Mouse (Mus musculus) forebrain, embryonic 14.5 days (tissue): ENCODE measurements around the gene H6pd. TPM values are rescaled to one million over a fixed set of nuclear protein-coding genes. Genes with fewer than 3 reads are reported as not detected.

ENCODE experiments used
- ATAC-seq: fragments of 200-750 bp; cut with Nextera tagmentation; 2 replicates; pipeline ENCODE4 v1.8.0; 2017; ENCODE audit warnings: mild to moderate bottlenecking, moderate library complexity
- DNase-seq: peaks from one replicate; pipeline ENCODE4 v3.0.0-alpha.2; 2015; ENCODE audit warnings: low spot score
- H3K27ac ChIP-seq: fragments of 300-500 bp; sonication (generic); 2 replicates; pipeline ENCODE4 v1.5.1; 2014; ENCODE audit warnings: low read depth, mild to moderate bottlenecking, control low read depth, low read length, moderate library complexity
- H3K27me3 ChIP-seq: fragments of 300-500 bp; sonication (generic); replicated peaks from 2 replicates; pipeline ENCODE4 v1.6.1; 2014; ENCODE audit warnings: low read length, control low read depth, mixed read lengths; ENCODE audit not compliant: control insufficient read depth, insufficient read depth
- H3K36me3 ChIP-seq: fragments of 300-500 bp; sonication (generic); 2 replicates; pipeline ENCODE4 v1.6.1; 2014; ENCODE audit warnings: low read length, control low read depth; ENCODE audit not compliant: control insufficient read depth, insufficient read depth
- H3K4me1 ChIP-seq: fragments of 300-500 bp; sonication (generic); 2 replicates; pipeline ENCODE4 v1.6.1; 2014; ENCODE audit warnings: antibody characterized with exemption, low read length, control low read depth; ENCODE audit not compliant: control insufficient read depth, insufficient read depth
- H3K4me2 ChIP-seq: fragments of 300-500 bp; sonication (generic); 2 replicates; pipeline ENCODE4 v1.6.1; 2014; ENCODE audit warnings: mild to moderate bottlenecking, control low read depth, low read length
- H3K4me3 ChIP-seq: fragments of 300-500 bp; sonication (generic); 2 replicates; pipeline ENCODE4 v1.5.1; 2014; ENCODE audit warnings: low read depth, low read length, control low read depth
- H3K9ac ChIP-seq: fragments of 300-500 bp; sonication (generic); 2 replicates; pipeline ENCODE4 v1.6.1; 2014; ENCODE audit warnings: mild to moderate bottlenecking, low read length, control low read depth, moderate library complexity
- H3K9me3 ChIP-seq: fragments of 300-500 bp; sonication (generic); replicated peaks from 2 replicates; pipeline ENCODE4 v1.6.1; 2016; ENCODE audit warnings: low read length, control low read depth, mixed read lengths; ENCODE audit not compliant: control insufficient read depth
- WGBS: fragments of 180-500 bp; shearing (Covaris S2); extraction: QIAGEN DNeasy Blood & Tissue Kit; methylation state at CpG from one replicate; pipeline ENCODE4 v1.1.7; 2014; 5-methylcytosine and 5-hydroxymethylcytosine counted together
- polyA plus RNA-seq: library from polyadenylated mRNA; unstranded; fragments of >200 nt; fragmentation: Nextera tagmentation; extraction: Ambion mirVana; gene quantifications from 2 replicates; pipeline ENCODE4 v1.2.1, GENCODE M21; 2014

H6pd gene
- polyA plus RNA-seq, 1 experiment from 2014 or later, result 1.5 TPM

DNA sequence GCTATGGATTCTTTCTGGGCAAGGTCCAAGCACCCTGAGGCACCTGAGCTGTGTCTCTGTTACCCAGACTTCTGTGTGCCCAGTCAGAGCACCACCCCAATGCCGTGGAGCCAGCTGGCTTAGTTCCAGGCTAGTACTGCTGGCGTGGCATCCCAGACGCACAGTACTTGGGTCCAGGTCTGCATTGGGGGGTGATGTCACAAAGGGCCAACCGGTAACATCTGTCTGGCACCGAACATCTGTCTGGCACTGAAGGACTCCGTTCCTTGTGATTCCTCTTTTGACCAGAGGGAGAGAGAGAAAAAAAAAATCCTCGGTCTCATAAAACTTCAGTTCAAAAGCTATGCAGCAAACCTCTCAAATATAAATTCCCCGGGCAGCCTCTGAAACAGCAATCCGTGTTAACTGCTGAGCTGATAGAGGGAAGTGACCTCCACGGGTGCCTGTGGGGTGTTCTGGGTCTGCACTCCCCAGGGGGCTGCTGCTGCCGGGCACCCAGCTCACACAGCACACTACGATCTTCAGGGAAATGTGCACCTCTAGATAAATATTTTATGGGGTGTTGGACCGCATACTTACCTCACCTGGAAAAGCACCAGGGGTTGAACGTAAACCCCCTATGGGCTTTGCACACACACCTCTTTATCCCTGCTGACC is 22.5 kb upstream of the H6pd start:
- H3K9ac ChIP-seq, result no peak overlapping the region
- DNase-seq, result peak; percentile 39
- 16% methylated on average over 14 of the region's 14 CpGs for WGBS

DNA sequence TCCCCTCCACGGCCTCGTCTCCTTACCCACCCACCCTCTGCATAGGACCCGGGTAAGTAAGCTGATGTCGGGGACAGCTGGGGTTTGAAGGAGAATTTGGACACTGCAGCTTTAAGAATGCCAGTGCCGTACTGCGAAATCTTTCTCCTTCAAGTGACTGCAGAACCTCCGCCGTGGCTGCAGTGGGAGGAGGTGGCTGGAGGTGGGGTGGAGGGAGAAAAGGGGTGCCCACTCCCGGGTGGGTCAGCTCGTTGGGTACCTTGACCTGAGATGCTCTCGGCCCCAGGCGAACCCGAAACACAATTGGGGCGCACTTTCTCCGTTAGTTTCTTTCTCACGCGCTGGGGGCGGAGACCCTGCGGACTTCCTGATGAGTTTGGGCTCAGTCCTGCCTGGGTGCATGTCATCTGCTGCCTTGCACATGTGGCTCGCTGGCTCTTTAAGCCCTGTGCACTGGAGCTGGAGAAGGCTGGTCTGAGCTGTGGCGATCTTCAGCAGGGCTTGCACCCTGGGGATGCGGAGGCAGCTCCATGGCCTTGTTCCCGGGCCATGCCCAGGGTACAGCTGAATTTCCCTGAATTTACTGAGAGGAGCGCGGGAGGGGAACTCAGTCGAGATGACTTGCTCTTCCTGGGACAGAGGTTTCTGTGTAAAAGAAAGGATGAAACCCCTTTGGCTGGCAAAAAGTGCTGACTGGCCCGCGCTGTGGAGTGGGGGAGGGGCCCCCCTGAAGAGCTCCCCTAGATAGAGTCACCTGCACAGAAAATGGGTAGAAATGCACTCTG is 21.8 kb upstream of the H6pd start:
- ATAC-seq, result no peak

More for the DNA sequence above, 22.5 kb upstream of the H6pd start:
- ATAC-seq, result no peak
- Histone ChIP-seq H3K4me2 (peak overlapping the region; percentile 82), H3K9me3 (no peaks in the 10 kb centered on the region), H3K27me3 (peaks cover 71% of the 10 kb centered on the region), H3K4me3 (peak overlapping the region; percentile 36; the same call in 1 of the 2 replicates), H3K4me1 (peaks cover 11% of the 10 kb centered on the region), H3K36me3 (no peaks in the 10 kb centered on the region), H3K27ac (no peak overlapping the region)

DNA sequence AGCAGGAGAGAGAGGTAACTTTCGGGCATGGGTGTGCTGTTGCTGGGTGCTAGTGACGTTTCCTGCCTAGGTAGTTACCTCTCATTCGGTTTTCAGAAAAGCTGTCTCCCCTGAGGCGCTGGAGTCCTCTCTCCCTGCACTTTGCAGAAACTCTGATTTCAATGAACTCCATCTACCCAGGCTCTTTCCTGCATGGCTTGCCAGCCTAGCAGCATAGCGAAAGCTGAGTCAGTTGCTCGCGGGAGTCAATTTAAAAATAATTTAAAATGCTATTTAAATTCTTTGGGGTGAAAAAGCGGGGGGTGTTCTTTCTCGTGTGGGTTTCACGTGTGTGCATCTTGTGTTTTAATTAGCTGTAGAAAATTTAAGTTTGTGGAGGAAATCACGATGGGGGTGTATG is 21.1 kb upstream of the H6pd start:
- peak overlapping the region; percentile 45 for H3K9ac ChIP-seq
- no peaks in the 10 kb centered on the region for H3K9me3 ChIP-seq
- 2% methylated on average over 11 of the region's 11 CpGs for WGBS
- peak overlapping the region; percentile 36; the same call in 1 of the 2 replicates for H3K4me3 ChIP-seq
- H3K36me3 ChIP-seq, result no peaks in the 10 kb centered on the region
- no peak overlapping the region for H3K27ac ChIP-seq
- peak overlapping the region; percentile 82 for H3K4me2 ChIP-seq
- ATAC-seq, result no peak
- H3K4me1 ChIP-seq, result peaks cover 11% of the 10 kb centered on the region
- peaks cover 66% of the 10 kb centered on the region for H3K27me3 ChIP-seq
- peak; percentile 16 for DNase-seq

More for the DNA sequence above, 21.8 kb upstream of the H6pd start:
- peak overlapping the region; percentile 82 for H3K4me2 ChIP-seq
- H3K4me3 ChIP-seq, result peak overlapping the region; percentile 36
- no peaks in the 10 kb centered on the region for H3K9me3 ChIP-seq
- WGBS, result under 1% methylated on average over 28 of the region's 28 CpGs
- peaks cover 11% of the 10 kb centered on the region for H3K4me1 ChIP-seq
- peak overlapping the region; percentile 45 for H3K9ac ChIP-seq
- peak; percentile 38 for DNase-seq
- peaks cover 71% of the 10 kb centered on the region for H3K27me3 ChIP-seq
- no peak overlapping the region for H3K27ac ChIP-seq
- no peaks in the 10 kb centered on the region for H3K36me3 ChIP-seq

DNA sequence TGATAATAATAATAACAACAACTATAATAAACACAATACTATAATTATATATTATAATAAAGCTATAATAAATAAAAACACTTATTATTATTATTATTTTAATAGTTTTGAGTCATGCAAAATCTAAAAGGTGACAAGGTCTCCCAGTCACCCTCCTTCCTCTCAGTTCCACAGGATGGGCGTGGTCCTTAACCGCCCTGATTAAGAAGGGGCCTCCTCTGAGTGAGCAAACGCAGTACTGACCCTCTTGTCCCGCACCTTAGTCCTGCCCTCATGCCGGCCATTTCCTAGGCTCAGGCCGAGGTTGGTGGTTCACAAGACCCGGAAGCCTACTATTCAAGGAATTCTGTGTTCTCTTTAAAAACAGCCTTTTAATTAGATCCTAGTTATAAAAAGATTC is 14.7 kb upstream of the H6pd start:
- no peak overlapping the region for H3K4me2 ChIP-seq
- 62% methylated on average over 7 of the region's 7 CpGs for WGBS
- ATAC-seq, result no peak
- H3K36me3 ChIP-seq, result no peaks in the 10 kb centered on the region
- no peaks in the 10 kb centered on the region for H3K4me1 ChIP-seq
- H3K27me3 ChIP-seq, result peaks cover 12% of the 10 kb centered on the region
- no peaks in the 10 kb centered on the region for H3K9me3 ChIP-seq
- DNase-seq, result no peak
- no peak overlapping the region for H3K4me3 ChIP-seq
- no peak overlapping the region for H3K9ac ChIP-seq
- H3K27ac ChIP-seq, result no peak overlapping the region

DNA sequence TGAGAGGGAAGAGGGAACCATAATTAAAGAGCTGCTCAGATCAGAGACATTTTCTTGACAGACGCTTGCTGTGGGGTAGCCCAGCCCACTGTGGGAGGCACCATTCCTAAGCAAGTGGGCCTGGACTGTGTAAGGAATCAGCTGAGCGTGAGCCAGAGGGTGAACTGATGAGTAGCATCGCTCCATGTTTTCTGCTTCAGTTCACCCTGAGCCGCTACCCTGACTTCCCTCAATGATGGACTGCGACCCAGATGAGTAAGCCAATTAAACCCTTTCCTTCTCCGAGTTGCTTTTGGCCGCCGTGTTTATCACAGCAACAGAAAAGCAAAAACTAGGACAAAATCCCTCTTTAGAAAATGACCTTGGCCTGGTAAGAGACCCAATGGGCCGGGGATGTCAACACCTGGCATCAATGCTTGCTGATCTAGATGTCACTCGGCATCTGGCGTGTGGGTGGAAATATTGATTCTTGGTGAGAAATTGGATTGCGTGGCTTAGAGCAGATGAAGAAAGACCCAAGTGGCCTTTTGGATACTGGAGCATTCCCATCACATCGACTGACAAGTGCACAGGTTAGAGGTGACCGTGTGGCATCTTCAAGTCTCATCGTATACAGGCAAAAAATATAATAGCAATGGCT is 11.0 kb upstream of the H6pd start:
- no peak overlapping the region for H3K27ac ChIP-seq
- no peaks in the 10 kb centered on the region for H3K36me3 ChIP-seq
- H3K4me3 ChIP-seq, result no peak overlapping the region
- no peak for ATAC-seq
- WGBS, result 91% methylated on average over 15 of the region's 15 CpGs
- H3K27me3 ChIP-seq, result no peaks in the 10 kb centered on the region
- DNase-seq, result no peak
- H3K9me3 ChIP-seq, result no peaks in the 10 kb centered on the region
- H3K9ac ChIP-seq, result no peak overlapping the region
- H3K4me2 ChIP-seq, result no peak overlapping the region
- H3K4me1 ChIP-seq, result no peaks in the 10 kb centered on the region

DNA sequence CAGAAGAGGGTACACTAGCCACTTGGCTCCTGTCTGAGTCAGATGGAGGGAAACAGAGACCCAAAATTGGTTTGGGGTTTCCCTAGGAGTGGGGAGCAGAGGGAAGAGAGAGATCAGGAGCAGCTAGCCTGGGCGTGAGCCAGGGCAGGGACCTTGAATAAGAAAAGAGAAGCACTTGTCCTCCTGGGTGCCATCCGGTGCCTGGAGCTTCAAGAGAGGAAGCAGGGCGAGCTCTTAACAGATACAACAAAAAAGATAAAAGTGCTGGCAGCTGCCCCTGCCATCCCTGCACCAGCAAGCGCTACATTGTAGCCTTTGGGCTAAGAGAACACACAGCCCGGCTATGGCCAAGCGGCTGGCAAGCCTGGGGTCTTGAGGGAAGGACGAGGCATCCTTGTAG is 6.6 kb upstream of the H6pd start:
- H3K4me3 ChIP-seq, result no peak overlapping the region
- no peaks in the 10 kb centered on the region for H3K36me3 ChIP-seq
- no peak overlapping the region for H3K27ac ChIP-seq
- H3K27me3 ChIP-seq, result no peaks in the 10 kb centered on the region
- no peaks in the 10 kb centered on the region for H3K9me3 ChIP-seq
- H3K4me2 ChIP-seq, result no peak overlapping the region
- ATAC-seq (no peak), DNase-seq (no peak)
- no peak overlapping the region for H3K9ac ChIP-seq
- 73% methylated on average over 7 of the region's 7 CpGs for WGBS
- H3K4me1 ChIP-seq, result no peaks in the 10 kb centered on the region

DNA sequence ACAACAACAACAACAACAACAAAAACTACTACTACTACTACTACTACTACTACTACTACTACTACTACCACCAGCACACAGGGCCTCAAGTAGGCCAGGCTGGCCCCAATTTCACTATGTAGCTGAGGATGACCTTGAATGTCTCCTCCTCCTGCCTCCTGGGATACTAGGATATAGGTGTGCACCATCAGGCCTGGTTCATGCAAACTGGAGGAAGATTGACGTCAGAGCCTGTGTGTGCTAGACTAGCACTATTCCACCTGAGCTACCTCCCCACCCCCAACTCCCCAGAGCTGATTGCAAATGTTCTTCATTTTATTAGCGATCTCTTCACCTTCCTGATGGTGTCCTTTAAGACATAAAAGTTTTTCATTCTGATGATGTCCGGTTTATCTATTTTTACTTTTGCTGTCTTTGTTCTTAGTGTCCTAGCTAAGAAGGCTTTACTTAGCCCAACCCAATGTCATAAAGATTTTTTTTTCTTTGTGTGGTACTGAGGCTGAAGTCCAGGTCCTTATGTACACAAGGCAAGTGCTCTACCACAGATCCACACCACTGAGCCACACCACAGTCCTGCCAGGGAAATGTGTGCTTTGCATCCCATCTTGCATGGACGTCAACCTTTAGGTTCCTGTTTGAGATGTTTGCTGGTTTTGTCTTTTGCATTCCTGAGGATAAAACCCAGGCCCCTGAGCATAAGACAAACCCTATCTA is 5.7 kb upstream of the H6pd start:
- no peak overlapping the region for H3K4me3 ChIP-seq
- H3K9me3 ChIP-seq, result no peaks in the 10 kb centered on the region
- WGBS, result 87% methylated on average over 4 of the region's 4 CpGs
- H3K9ac ChIP-seq, result no peak overlapping the region
- DNase-seq (no peak), ATAC-seq (no peak)
- H3K27me3 ChIP-seq, result no peaks in the 10 kb centered on the region
- H3K27ac ChIP-seq, result no peak overlapping the region
- no peak overlapping the region for H3K4me2 ChIP-seq
- H3K36me3 ChIP-seq, result no peaks in the 10 kb centered on the region
- H3K4me1 ChIP-seq, result no peaks in the 10 kb centered on the region

DNA sequence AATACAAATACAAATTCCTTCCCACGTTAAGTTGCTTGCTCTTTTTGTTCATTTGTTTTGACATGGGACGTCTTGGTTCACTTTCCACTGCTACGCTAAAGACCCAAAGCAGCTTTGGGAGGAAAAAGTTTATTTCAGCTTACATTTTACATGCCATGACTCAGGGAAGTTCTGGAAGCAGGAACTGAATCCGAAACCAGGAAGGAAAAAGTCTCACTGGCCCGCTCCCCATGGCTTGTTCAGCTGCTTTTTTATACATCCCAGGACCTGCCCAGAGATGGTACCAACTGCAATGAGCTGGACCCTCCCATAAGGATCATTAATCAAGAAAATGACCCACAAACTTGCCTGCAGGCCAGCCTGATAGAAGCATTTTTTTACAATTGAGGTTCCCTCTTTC is 5.0 kb upstream of the H6pd start:
- Histone ChIP-seq H3K4me2 (no peak overlapping the region), H3K9me3 (no peaks in the 10 kb centered on the region), H3K9ac (no peak overlapping the region), H3K27me3 (no peaks in the 10 kb centered on the region), H3K36me3 (no peaks in the 10 kb centered on the region), H3K4me3 (no peak overlapping the region), H3K27ac (no peak overlapping the region), H3K4me1 (no peaks in the 10 kb centered on the region; the same call in 1 of the 2 replicates)
- WGBS, result 74% methylated on average over 5 of the region's 5 CpGs
- DNase-seq, result no peak
- no peak for ATAC-seq
